Mouse (Mus musculus) limb, embryonic 14.5 days (tissue): Measurements from ENCODE around the gene Cd7. TPM values are rescaled to one million over a fixed set of nuclear protein-coding genes. Genes with fewer than 3 reads are reported as not detected.

Experiments used
- ATAC-seq: fragments of 200-750 bp; cut with Nextera tagmentation; 2 replicates; pipeline ENCODE4 v1.8.0; 2017; ENCODE audit warnings: low read depth, moderate number of reproducible peaks, moderate TSS enrichment; ENCODE audit not compliant: low FRiP score
- DNase-seq: peaks from one replicate; pipeline ENCODE4 v3.0.0-alpha.2; 2015; ENCODE audit warnings: low spot score
- H3K27ac ChIP-seq: fragments of 300-500 bp; sonication (generic); replicated peaks from 2 replicates; pipeline ENCODE4 v1.5.1; 2014; ENCODE audit warnings: low read depth, mild to moderate bottlenecking, low read length, moderate library complexity, mixed read lengths
- H3K27me3 ChIP-seq: fragments of 300-500 bp; sonication (generic); 2 replicates; pipeline ENCODE4 v1.6.1; 2014; ENCODE audit warnings: low read length, mixed read lengths; ENCODE audit not compliant: control insufficient read depth, insufficient read depth
- H3K36me3 ChIP-seq: fragments of 300-500 bp; sonication (generic); 2 replicates; pipeline ENCODE4 v1.6.1; 2014; ENCODE audit warnings: mild to moderate bottlenecking, low read length, moderate library complexity, mixed read lengths; ENCODE audit not compliant: control insufficient read depth, insufficient read depth
- H3K4me1 ChIP-seq: fragments of 300-500 bp; sonication (generic); 2 replicates; pipeline ENCODE4 v1.6.1; 2014; ENCODE audit warnings: antibody characterized with exemption, low read length, mixed read lengths; ENCODE audit not compliant: control insufficient read depth, insufficient read depth
- H3K4me2 ChIP-seq: fragments of 300-500 bp; sonication (generic); replicated peaks from 2 replicates; pipeline ENCODE4 v1.6.1; 2014; ENCODE audit warnings: low read depth, mild to moderate bottlenecking, low read length, moderate library complexity; ENCODE audit not compliant: severe bottlenecking
- H3K4me3 ChIP-seq: fragments of 300-500 bp; sonication (generic); replicated peaks from 2 replicates; pipeline ENCODE4 v1.5.1; 2014; ENCODE audit warnings: low read length
- H3K9ac ChIP-seq: fragments of 300-500 bp; sonication (generic); 2 replicates; pipeline ENCODE4 v1.6.1; 2014; ENCODE audit warnings: mild to moderate bottlenecking, low read depth, low read length, moderate library complexity; ENCODE audit not compliant: severe bottlenecking
- H3K9me3 ChIP-seq: fragments of 300-500 bp; sonication (generic); 2 replicates; pipeline ENCODE4 v1.6.1; 2016; ENCODE audit warnings: low read length; ENCODE audit not compliant: control insufficient read depth
- POLR2A ChIP-seq: fragments of 200-500 bp; IDR thresholded peaks from 2 replicates; pipeline ENCODE4 v1.8.0; 2012; ENCODE audit warnings: inconsistent platforms, mild to moderate bottlenecking, moderate library complexity, borderline replicate concordance; ENCODE audit not compliant: insufficient read depth, insufficient read length; ENCODE audit errors: extremely low read depth
- WGBS: fragments of 180-500 bp; shearing (Covaris S2); extraction: QIAGEN DNeasy Blood & Tissue Kit; methylation state at CpG from one replicate; pipeline ENCODE4 v1.1.7; 2014; 5-methylcytosine and 5-hydroxymethylcytosine counted together
- polyA plus RNA-seq, 2 experiments: library from polyadenylated mRNA; depleted of rRNA in 1 of 2; stranded (reverse) in 1 of 2; unstranded in 1 of 2; fragments of >200 nt; fragmentation: Nextera tagmentation in 1 of 2; extraction: Ambion mirVana in 1 of 2; gene quantifications; 2 replicates each; pipeline versions ENCODE4 v1.2.1 to v1.2.3; 2012 to 2014

Cd7 gene
- polyA plus RNA-seq, 2 experiments: 0.19 to 0.36 TPM

- WGBS: 80% methylated on average over 5 of the region's 5 CpGs
- DNase-seq (no peak), ATAC-seq (no peak)
- H3K4me2 ChIP-seq: no peak overlapping the region
- H3K4me1 ChIP-seq: peaks cover 19% of the 10 kb centered on the region
- H3K9me3 ChIP-seq: no peaks in the 10 kb centered on the region
- H3K27ac ChIP-seq: no peak overlapping the region
- no peaks in the 10 kb centered on the region for H3K27me3 ChIP-seq
- no peak for TF ChIP-seq POLR2A
- H3K4me3 ChIP-seq: no peak overlapping the region
- H3K9ac ChIP-seq: no peak overlapping the region
- no peaks in the 10 kb centered on the region for H3K36me3 ChIP-seq
Observed at GRCm38 (mm10) chr11:120993586-120993985, 45.6 kb downstream of the Cd7 start.

GRCm38 (mm10) chr11:120993080-120993479 is 46.1 kb downstream of the Cd7 start:
- no peak overlapping the region for H3K4me3 ChIP-seq
- TF ChIP-seq POLR2A: no peak
- no peaks in the 10 kb centered on the region for H3K27me3 ChIP-seq
- WGBS: 98% methylated on average over 3 of the region's 3 CpGs
- H3K4me2 ChIP-seq: no peak overlapping the region
- no peaks in the 10 kb centered on the region for H3K9me3 ChIP-seq
- H3K36me3 ChIP-seq: no peaks in the 10 kb centered on the region
- DNase-seq: no peak
- no peak for ATAC-seq
- H3K27ac ChIP-seq: no peak overlapping the region
- H3K4me1 ChIP-seq: peaks cover 23% of the 10 kb centered on the region
- no peak overlapping the region for H3K9ac ChIP-seq

- no peak for ATAC-seq
- Histone ChIP-seq H3K4me3 (peak overlapping the region; percentile 100), H3K36me3 (0 out of 2 replicates have a peak, but pooled peaks cover 2% of the 10 kb centered on the region), H3K27ac (no peak overlapping the region), H3K4me2 (peak overlapping the region; percentile 79), H3K4me1 (peaks cover 23% of the 10 kb centered on the region), H3K9ac (peak overlapping the region; percentile 100), H3K9me3 (no peaks in the 10 kb centered on the region), H3K27me3 (no peaks in the 10 kb centered on the region)
- WGBS: 75% methylated on average over 3 of the region's 3 CpGs
- TF ChIP-seq POLR2A: no peak
- no peak for DNase-seq
Observed at GRCm38 (mm10) chr11:120991791-120992190, 47.4 kb downstream of the Cd7 start.

GRCm38 (mm10) chr11:120990951-120991526 is 48.2 kb downstream of the Cd7 start, which contains the start of gene Csnk1d:
Csnk1d (minus strand) TSS chr11:120991330.
- Histone ChIP-seq H3K9me3 (no peaks in the 10 kb centered on the region), H3K27ac (peak within 1 kb of the TSS; percentile 98), H3K4me2 (peak within 1 kb of the TSS; percentile 79), H3K27me3 (no peaks in the 10 kb centered on the region), H3K36me3 (peaks cover 10% of the 10 kb centered on the region), H3K4me1 (peaks cover 23% of the 10 kb centered on the region), H3K4me3 (peak within 1 kb of the TSS; percentile 100), H3K9ac (peak within 1 kb of the TSS; percentile 100)
- DNase-seq: peak; percentile 97
- 4% methylated on average over 54 of the region's 59 CpGs for WGBS
- ATAC-seq: peak; percentile 94
- TF ChIP-seq POLR2A: 0 out of 2 replicates have a peak, but pooled peaks have one; percentile 43

- Histone ChIP-seq H3K27ac (peak overlapping the region; percentile 98), H3K9me3 (no peaks in the 10 kb centered on the region), H3K36me3 (peaks cover 17% of the 10 kb centered on the region), H3K4me2 (peak overlapping the region; percentile 67), H3K4me3 (peak overlapping the region; percentile 100), H3K4me1 (peaks cover 23% of the 10 kb centered on the region), H3K9ac (peak overlapping the region; percentile 100), H3K27me3 (no peaks in the 10 kb centered on the region)
- peak; percentile 10 for ATAC-seq
- DNase-seq: no peak
- WGBS: 2% methylated on average over 14 of the region's 35 CpGs
- no peak for TF ChIP-seq POLR2A
Observed at GRCm38 (mm10) chr11:120990126-120990781, 49.0 kb downstream of the Cd7 start.
